Mouse (Mus musculus) thymus, postnatal 10 days (tissue): ENCODE measurements around the gene Ly6g5b.

Experiments used
- DNase-seq, 2 experiments: peaks; one replicate each; pipeline ENCODE4 v3.0.0; 2021; ENCODE audit warnings: low spot score in 2 of 2

The Ly6g5b gene

DNA sequence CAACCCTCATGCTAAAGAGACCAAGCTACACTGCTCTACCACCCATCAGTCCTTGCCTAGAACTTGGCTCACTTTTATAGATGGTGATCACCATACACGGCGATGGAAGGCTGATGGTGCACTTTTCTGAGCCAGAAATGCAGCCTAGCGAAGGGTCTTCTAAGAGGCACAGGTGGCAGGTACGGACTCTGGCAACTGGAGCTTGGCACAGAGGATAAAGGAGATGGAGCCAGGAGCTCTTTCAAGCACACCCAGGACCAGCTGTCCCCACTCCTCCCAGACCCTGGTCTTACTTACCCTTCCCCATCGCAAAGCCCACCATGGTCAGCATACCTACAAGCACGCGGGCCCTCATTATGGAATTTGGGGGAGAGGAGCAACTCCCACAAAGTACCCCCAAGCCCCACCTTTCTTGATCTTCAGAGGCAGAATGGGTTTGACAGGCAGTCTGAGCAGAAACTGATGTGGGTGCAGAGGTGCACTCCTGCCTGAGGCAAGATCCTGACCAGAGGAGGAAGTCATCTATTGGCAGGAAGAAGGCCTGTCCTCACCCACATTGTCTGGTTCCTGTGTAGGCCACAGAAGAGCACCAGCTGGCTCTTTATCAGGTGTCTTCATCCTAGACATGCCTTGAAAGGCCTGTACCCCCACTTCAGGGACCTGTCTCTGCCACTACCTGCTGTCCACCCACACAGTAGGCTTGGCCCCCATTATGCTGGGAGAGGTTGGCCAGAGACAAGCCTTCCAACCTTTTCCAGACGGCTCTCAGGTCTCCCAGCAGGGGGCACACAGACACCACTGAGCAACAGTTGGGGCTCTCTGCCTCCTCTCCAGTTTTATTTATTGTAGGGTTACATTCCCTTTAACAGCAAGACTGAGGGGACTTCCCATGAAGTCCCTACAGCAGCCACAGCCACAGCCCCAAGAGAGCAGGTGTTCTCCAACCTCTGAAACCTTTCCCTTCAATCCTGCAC is at the start of gene Ly6g5b:
TSS of gene Ly6g5b (minus strand) at position 383 of the 974 bp plus-strand sequence.
- peak; percentile 32 to 61 for DNase-seq

GRCm38 (mm10) chr17:35164218-35164567 is 49.0 kb upstream of the Ly6g5b start:
- no peak for DNase-seq

- no peak for DNase-seq
These were observed 48.3 kb upstream of the Ly6g5b start for GRCm38 (mm10) chr17:35163326-35164081.

DNA sequence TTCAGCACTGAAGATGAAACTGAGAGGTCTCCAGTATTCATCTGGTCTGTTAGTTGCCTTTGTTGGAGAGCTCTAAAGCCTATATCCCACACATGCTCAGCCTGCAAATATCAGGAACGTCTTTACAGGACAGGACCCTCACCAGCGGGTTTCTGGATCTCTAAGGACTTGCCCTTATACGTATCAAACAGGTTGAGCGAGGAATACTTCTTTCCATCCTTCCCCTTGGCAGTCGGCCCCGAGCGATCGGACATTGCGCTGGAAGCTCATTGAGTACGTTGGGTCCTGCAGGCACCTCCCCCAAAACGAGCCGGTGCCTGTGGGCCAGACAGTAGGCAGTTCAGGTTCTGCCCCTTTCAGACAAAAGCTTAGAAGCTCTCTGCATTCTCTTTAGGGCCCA is 47.5 kb upstream of the Ly6g5b start:
- no peak for DNase-seq

- DNase-seq: no peak
These were observed 46.9 kb upstream of the Ly6g5b start for GRCm38 (mm10) chr17:35162121-35162520.

DNA sequence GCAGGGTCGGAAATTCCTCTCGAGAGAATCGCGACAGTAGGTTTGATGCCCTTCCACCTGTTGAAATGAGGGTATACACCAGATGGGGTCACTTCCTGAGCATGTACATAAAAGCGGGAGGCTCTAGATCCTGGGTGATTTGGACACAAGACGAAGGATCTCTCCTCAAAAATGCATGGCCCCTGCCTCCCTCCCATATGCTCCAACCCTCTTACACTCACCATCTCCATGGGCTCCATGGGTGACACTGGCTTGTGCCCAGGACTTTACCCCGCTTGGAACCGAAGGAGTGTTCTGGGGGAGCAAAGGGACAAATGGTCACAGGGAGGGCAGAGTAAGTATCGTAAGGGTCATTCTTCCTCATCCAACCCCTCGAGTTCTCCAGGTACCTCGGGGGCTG is 46.2 kb upstream of the Ly6g5b start:
- no peak for DNase-seq

GRCm38 (mm10) chr17:35159638-35160037 is 44.4 kb upstream of the Ly6g5b start:
- DNase-seq: no peak

DNA sequence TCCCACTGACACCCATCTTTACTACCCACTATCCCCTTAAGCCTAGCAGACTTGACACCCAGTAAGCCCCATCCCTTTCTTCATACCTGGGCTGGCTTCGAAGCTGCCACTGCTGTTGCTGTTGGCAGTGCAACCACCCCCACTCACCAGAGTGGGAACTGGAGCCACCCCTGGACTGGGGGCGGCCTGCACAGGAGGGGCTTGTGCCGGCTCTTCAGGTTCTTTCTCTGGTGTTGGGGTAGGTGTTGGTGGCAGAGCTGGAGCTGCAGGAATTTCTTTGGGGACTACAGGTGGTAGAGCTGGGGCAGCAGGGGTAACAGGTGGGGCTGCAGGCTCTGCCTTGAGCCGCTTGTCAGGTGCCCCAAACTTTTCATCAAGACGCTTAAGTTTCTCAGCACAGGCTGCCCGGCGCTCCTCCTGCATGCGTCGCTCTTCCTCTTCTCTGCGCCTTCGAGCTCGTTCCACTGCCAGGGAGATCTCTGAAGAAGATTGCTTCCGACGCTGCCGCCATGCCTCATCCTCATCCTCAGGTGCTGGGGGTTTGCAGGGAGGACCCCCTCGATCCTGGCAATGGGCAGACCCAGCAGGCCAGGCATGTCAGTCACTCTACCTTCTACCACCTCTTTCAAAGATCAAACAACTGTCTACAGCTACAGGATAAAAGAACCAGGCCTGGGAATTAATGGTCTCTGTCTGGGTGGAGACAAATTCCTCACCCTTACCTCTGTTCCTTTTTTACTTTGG is 43.8 kb upstream of the Ly6g5b start:
- no peak for DNase-seq

- DNase-seq: no peak
These were observed 42.5 kb upstream of the Ly6g5b start for GRCm38 (mm10) chr17:35157661-35158175.

DNA sequence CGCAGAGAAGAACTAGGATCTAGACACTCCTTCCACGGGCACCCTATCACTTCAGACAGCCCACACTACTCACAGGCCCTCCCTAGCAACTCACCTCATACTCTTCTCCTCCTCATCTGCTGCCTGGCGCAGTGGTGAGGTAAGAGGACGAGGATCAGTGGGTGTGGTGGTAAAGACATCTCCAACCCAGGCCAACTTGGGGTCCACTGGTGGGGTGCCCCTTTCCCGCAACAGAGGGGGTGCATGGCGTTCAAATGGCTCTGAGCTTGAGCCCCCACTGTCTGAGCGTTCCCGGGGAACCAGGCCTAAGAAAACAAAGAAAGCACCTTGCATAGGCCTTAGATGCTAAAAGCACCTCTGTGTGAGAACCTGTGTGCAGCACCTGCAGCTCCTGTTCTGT is 42.0 kb upstream of the Ly6g5b start:
- no peak for DNase-seq

DNA sequence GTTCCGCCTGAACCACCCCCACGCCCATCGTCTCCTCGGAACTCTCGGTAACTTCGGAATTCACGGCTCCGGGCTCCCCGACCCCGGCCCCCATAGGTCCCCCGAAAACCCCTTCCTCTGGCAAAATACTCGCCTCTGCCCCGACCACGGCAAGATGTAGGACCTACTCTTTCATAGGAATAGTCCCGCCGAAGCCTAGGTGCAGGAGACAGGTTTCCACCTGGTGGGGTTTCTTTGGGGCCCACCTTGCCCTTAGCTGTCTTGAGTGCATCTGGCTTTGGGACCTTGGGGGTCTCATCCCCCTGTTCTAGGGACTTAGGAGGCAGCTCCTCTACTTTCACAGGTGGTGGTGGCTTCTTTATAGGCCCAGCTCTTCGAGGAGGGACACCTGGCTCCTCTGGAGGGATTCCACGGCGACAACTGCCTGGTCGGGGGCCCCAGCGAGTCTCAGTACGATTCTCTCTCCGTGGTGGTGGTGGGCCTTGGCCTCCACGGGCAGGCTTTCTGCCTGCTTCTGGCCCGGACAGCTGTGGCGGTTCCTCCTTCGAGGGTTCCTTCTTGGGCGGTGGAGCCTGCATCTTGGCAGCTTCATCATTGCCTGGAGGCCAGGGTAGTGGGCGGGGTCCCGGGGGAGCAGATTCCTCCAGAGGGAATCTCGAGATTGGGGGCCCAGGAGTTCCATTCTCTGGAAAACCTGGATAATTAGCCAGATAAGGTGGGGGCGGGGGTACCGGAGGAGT is 41.4 kb upstream of the Ly6g5b start:
- no peak for DNase-seq

DNA sequence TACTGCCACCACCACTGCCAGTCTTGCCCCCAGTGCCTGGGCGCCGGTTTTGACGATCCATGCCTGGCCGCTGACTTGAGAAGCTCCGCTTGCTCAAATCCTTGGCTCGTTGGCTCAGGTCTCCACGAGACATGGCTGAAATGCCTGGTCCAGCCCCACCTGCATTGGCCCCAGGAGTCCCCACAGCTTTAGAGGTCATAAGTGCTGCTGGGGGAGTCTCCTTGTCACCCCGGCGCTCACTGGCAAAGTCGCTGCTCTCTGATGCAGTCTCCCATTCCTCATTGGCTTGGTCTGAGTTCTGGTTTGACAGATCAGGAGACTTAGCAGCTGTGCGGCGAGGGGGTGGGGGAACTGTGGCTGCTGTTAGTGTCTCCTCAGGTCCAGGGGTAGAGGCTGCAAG is 40.2 kb upstream of the Ly6g5b start:
- no peak for DNase-seq

DNA sequence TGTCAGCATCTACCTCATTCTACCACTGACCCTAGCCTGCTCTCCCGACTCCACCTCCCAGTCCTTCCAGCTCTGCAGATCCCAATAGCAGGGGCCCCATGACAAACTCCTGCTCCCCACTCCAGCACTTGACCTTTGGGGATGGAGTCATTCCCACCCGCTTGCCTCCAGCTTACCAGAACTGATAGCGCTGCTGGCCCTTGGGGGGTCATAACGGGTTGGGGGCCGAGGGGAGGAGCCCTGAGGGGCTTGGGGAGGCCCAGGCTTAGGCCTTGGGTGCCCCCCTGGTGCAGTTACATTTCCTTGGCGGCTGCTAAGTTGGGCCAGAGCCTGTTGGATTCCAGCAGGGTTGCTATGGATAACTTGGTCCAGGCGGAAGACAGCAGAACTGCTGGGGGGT is 39.4 kb upstream of the Ly6g5b start:
- DNase-seq: no peak

DNA sequence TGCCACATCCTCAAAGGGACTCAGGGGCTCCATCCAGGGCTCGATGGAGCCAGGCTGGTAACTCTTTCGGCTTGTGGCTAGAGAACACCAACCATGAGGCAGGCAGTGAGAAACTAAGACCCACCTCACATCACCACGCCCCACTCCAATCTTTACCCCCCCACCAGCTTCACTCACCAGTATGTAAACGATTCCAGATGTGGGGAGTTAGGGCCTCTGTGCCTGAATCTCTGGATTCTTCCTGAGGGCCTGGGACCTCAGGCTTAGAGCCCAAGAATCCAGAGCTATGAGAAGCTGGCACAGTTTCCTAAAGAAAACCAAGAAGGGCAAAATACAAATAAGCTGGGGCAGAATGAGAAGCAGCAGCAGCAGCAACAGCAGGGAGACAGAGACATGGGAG is 38.7 kb upstream of the Ly6g5b start:
- no peak for DNase-seq

GRCm38 (mm10) chr17:35153077-35153476 is 37.8 kb upstream of the Ly6g5b start:
- no peak for DNase-seq

DNA sequence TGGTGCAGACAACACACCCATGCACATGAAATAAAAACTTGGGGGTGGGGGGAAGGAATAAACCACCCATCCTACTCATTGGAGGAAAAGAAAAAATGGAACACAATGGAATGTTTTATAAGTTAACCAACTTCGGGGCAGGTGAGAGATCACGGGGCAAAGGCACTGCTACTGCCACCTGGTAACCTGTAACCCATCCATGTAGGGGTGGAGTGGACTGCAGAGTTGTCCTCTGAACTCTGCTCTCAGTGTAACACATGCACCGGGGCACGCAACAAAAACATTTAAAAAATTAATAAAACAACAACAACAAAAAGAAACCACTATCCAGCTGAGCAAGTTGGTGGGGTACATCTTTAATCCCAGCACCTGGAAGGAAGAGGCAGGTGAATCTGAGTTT is 36.9 kb upstream of the Ly6g5b start:
- DNase-seq: no peak

DNA sequence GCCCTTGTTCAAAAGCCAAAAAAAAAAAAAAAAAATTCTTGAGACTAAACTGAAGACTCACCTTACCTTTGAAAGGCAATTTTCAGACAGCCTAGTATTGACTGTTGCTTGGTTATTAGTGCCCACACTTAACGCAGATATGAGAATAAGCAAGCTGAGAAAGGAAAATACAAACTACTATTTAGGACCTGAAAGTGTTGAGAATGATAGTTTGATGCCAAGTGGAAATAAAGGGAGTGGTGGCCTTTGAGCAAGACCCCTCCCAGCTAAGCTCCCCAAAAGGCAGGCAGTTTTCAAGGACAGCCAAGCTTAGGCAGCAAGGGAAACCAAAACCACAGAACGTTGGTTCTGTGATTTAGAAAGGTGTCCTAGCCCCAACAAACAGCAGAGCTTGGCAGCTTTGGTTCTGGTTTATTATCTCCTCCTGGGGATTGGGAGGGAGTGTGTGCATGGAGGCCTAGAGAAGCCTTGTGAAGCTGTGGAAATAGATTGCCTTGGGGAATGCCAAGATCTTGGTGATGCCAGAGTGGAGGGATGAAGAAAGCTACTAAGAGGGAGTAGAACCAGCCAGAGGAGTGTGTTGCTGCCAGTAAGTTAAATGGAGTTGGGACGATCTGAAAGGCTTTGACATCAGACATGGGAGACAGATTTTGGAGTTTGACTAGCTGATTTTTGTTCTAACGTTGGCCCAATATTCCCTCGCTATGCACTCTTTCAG is 32.9 kb upstream of the Ly6g5b start:
- no peak for DNase-seq

- no peak for DNase-seq
These were observed 32.1 kb upstream of the Ly6g5b start for GRCm38 (mm10) chr17:35147348-35147747.

GRCm38 (mm10) chr17:35146139-35146538 is 30.9 kb upstream of the Ly6g5b start:
- no peak for DNase-seq

DNA sequence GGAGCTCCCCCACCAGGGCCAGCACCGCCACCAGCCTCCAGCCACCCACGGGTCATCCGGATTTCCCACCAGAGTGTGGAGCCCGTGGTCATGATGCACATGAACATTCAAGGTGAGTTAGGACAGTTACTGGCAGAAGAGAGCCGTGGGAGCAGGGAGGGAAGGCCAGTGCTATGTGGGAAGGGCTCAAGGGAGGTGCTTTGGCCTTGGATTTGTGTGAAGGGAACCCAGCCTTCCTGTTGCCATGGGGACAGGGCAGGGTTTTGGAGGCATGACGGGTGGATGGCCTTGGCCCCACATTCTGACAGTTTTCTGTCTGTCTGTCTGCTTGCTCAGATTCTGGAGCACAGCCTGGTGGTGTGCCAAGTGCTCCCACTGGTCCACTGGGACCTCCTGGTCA is 26.7 kb upstream of the Ly6g5b start:
- DNase-seq: no peak
